Mouse (Mus musculus) hindlimb bud, embryonic 11.5 days (tissue): Measurements from ENCODE around the gene 1700025G04Rik.

Experiments
- DNase-seq: peaks from one replicate; pipeline ENCODE4 v3.0.0-alpha.2; 2012; ENCODE audit warnings: low read depth, low spot score; ENCODE audit errors: extremely low spot score

1700025G04Rik gene

GRCm38 (mm10) chr1:152077171-152077715, 12.7 kb downstream of the 1700025G04Rik start:
- DNase-seq: no peak

GRCm38 (mm10) chr1:152076222-152076845, 13.6 kb downstream of the 1700025G04Rik start:
- no peak for DNase-seq

- DNase-seq: no peak
Observed at GRCm38 (mm10) chr1:152075725-152076124, 14.2 kb downstream of the 1700025G04Rik start.

GRCm38 (mm10) chr1:152070441-152070840, 19.5 kb downstream of the 1700025G04Rik start:
- no peak for DNase-seq

GRCm38 (mm10) chr1:152069745-152070144, 20.2 kb downstream of the 1700025G04Rik start:
- DNase-seq: no peak

GRCm38 (mm10) chr1:152067919-152068318, 22.0 kb downstream of the 1700025G04Rik start:
- no peak for DNase-seq

GRCm38 (mm10) chr1:152065527-152065926, 24.4 kb downstream of the 1700025G04Rik start:
- no peak for DNase-seq

GRCm38 (mm10) chr1:152063357-152064145, 26.4 kb downstream of the 1700025G04Rik start:
- no peak for DNase-seq

- no peak for DNase-seq
Observed at GRCm38 (mm10) chr1:152061745-152062144, 28.2 kb downstream of the 1700025G04Rik start.

- DNase-seq: no peak
Observed at GRCm38 (mm10) chr1:152060265-152060664, 29.7 kb downstream of the 1700025G04Rik start.

GRCm38 (mm10) chr1:152058776-152059175, 31.1 kb downstream of the 1700025G04Rik start:
- DNase-seq: no peak

- no peak for DNase-seq
Observed at GRCm38 (mm10) chr1:152053112-152053511, 36.8 kb downstream of the 1700025G04Rik start.

- no peak for DNase-seq
Observed at GRCm38 (mm10) chr1:152051858-152052257, 38.1 kb downstream of the 1700025G04Rik start.

- no peak for DNase-seq
Observed at GRCm38 (mm10) chr1:152050037-152050436, 39.9 kb downstream of the 1700025G04Rik start.

- DNase-seq: no peak
Observed at GRCm38 (mm10) chr1:152048291-152048690, 41.6 kb downstream of the 1700025G04Rik start.

- DNase-seq: peak; percentile 20
Observed at GRCm38 (mm10) chr1:152047416-152047815, 42.5 kb downstream of the 1700025G04Rik start.

- DNase-seq: no peak
Observed at GRCm38 (mm10) chr1:152043453-152043852, 46.5 kb downstream of the 1700025G04Rik start.

- DNase-seq: no peak
Observed at GRCm38 (mm10) chr1:152042409-152042808, 47.5 kb downstream of the 1700025G04Rik start.

GRCm38 (mm10) chr1:152041005-152041404, 48.9 kb downstream of the 1700025G04Rik start:
- DNase-seq: no peak

GRCm38 (mm10) chr1:152040053-152040452, 49.9 kb downstream of the 1700025G04Rik start:
- no peak for DNase-seq

GRCm38 (mm10) chr1:152039588-152039987, 50.3 kb downstream of the 1700025G04Rik start:
- DNase-seq: no peak

- no peak for DNase-seq
Observed at GRCm38 (mm10) chr1:152038086-152038485, 51.8 kb downstream of the 1700025G04Rik start.
